Mouse (Mus musculus) megakaryocyte-erythroid progenitor cell, adult 5 weeks (primary cell): ENCODE results near the gene Fmc1. TPM values are rescaled to one million over a fixed set of nuclear protein-coding genes. Genes with fewer than 3 reads are reported as not detected.

Experiments
- polyA plus RNA-seq: library from polyadenylated mRNA; stranded (reverse); fragments of >175 nt; gene quantifications from 2 replicates; pipeline ENCODE4 v1.2.3, GENCODE M21; 2012

The Fmc1 gene
- polyA plus RNA-seq = 202 and 217 TPM in 2 replicates

GRCm38 (mm10) chr6:38533428-38534405 is at the start of gene Fmc1:
Gene Fmc1, plus strand, starts transcription at chr6:38533502.

DNA sequence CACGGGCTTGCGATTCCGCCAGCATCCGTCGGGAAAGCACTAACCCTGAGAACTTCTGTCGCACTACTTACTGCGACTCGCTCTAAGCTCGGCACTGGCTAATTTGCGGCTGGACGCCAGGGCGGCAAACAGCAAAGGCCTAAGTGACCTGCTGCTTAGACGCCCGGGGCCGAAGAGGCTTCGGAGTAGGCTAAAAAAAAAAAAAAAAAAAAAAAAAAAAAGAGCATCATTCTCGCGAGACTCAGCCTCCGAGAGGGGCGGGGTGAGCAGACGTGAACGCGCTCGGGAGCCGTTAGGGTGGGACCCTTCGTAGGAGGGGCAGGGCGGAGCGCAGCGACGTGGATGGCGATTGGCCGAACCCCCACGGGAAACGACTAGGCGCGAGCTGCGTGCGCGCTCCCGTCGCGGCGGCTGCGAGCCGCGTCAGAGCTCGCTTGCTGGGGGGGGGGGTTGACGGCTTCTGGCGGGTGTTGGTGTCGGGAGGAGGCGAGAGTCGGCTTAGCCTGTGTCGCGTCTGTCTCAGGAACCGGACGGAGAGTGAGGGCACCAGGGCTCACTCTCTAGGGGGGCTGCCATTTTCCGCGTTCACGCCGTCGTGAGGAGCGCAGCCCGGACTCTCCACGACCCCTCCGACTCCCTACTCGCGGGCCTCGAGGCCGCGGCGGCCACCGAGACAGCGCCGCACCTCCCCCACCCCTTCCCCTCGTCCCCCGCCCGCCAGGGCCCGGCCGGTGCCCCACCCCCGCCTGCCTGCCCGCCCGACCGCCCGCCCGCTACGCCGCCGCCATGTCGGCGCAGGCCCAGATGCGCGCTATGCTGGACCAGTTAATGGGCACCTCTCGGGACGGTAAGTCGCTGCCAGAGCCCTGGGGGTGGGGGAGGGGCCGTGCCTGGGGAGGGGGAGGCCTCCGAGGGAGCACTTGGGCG is 18.0 kb downstream of the Fmc1 start, which contains the start of gene Luc7l2:
Luc7l2 (plus strand) TSS at position 273 of the 927 bp plus-strand sequence.

Other genes starting within 250 kb of the Fmc1 start
- gene Zc3hav1l, start 234.2 kb upstream of the Fmc1 start, polyA plus RNA-seq = 1.6 and 1.9 TPM in 2 replicates
- 27.8 and 30.1 TPM in 2 replicates for gene Zc3hav1, start 178.9 kb upstream of the Fmc1 start, polyA plus RNA-seq
- 0.13 and 0.18 TPM in 2 replicates for gene Ttc26, start 152.0 kb upstream of the Fmc1 start, polyA plus RNA-seq
- gene Ubn2, start 99.6 kb upstream of the Fmc1 start, polyA plus RNA-seq = 3.0 and 4.4 TPM in 2 replicates
- 75.7 and 91.4 TPM in 2 replicates for gene Luc7l2, start 17.8 kb downstream of the Fmc1 start, polyA plus RNA-seq
- gene Klrg2, start 103.7 kb downstream of the Fmc1 start, polyA plus RNA-seq = 0.63 and 0.65 TPM in 2 replicates
- 0.17 and 0.37 TPM in 2 replicates for gene Clec2l, start 129.6 kb downstream of the Fmc1 start, polyA plus RNA-seq